Mouse (Mus musculus) ES-Bruce4 (cell line): ENCODE results near the gene Ppm1h.

Experiments used
- CTCF ChIP-seq: IDR thresholded peaks from one replicate; pipeline ENCODE4 v1.8.1; 2011; ENCODE audit warnings: low read depth, low read length
- EP300 ChIP-seq: IDR thresholded peaks from 2 replicates; pipeline ENCODE4 v1.6.1; 2011; ENCODE audit warnings: low read depth, low read length; ENCODE audit not compliant: insufficient read depth
- POLR2A ChIP-seq: IDR thresholded peaks from one replicate; pipeline ENCODE4 v1.8.1; 2011; ENCODE audit warnings: low read length; ENCODE audit not compliant: insufficient read depth

DNA sequence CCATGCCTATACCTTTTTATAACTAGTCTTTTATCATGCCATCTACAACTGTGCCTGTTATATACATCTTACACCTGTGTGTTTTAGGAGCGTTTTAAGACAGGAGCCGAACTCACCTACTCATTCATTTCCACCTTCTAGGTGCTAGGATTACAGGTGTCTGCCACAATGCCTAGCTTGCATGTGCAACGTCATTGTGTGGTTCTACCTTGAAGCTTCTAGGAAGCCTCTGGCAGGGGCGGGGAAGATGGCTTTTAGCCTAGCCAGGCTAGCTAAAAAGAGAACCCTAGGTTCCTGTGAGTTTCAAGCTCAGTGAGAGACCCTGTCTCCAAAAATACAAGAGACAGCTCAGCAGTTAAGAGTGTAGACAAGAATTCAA lies 122.2 kb downstream of the Ppm1h start:
- TF ChIP-seq CTCF = no peak
- no peak for TF ChIP-seq POLR2A
- TF ChIP-seq EP300 = no peak
